Mouse (Mus musculus) intestine, embryonic 16.5 days (tissue): ENCODE data around the gene Tbl3. TPM values are rescaled to one million over a fixed set of nuclear protein-coding genes. Genes with fewer than 3 reads are reported as not detected.

Experiments used
- ATAC-seq: fragments of 200-750 bp; cut with Nextera tagmentation; 2 replicates; pipeline ENCODE4 v1.8.0; 2017; ENCODE audit warnings: moderate TSS enrichment, moderate library complexity
- H3K27ac ChIP-seq: fragments of 300-500 bp; sonication (generic); 2 replicates; pipeline ENCODE4 v1.5.1; 2014; ENCODE audit warnings: mild to moderate bottlenecking, low read length
- H3K27me3 ChIP-seq: fragments of 300-500 bp; sonication (generic); replicated peaks from 2 replicates; pipeline ENCODE4 v1.6.1; 2014; ENCODE audit warnings: low read length, control low read depth, mixed read lengths; ENCODE audit not compliant: control insufficient read depth, insufficient read depth
- H3K36me3 ChIP-seq: fragments of 300-500 bp; sonication (generic); 2 replicates; pipeline ENCODE4 v1.6.1; 2014; ENCODE audit warnings: low read length, control low read depth; ENCODE audit not compliant: control insufficient read depth, insufficient read depth
- H3K4me1 ChIP-seq: fragments of 300-500 bp; sonication (generic); 2 replicates; pipeline ENCODE4 v1.6.1; 2014; ENCODE audit warnings: low read length, control low read depth, mixed read lengths; ENCODE audit not compliant: control insufficient read depth, insufficient read depth
- H3K4me2 ChIP-seq: fragments of 300-500 bp; sonication (generic); 2 replicates; pipeline ENCODE4 v1.6.1; 2014; ENCODE audit warnings: low read depth, low read length, control low read depth
- H3K4me3 ChIP-seq: fragments of 300-500 bp; sonication (generic); 2 replicates; pipeline ENCODE4 v1.5.1; 2014; ENCODE audit warnings: mild to moderate bottlenecking, low read length
- H3K9ac ChIP-seq: fragments of 300-500 bp; sonication (generic); 2 replicates; pipeline ENCODE4 v1.6.1; 2014; ENCODE audit warnings: low read depth, low read length
- H3K9me3 ChIP-seq: fragments of 300-500 bp; sonication (generic); 2 replicates; pipeline ENCODE4 v1.6.1; 2016; ENCODE audit warnings: low read length, control low read depth; ENCODE audit not compliant: control insufficient read depth
- WGBS: fragments of 180-500 bp; shearing (Covaris S2); extraction: QIAGEN DNeasy Blood & Tissue Kit; methylation state at CpG from one replicate; pipeline ENCODE4 v1.1.7; 2014; 5-methylcytosine and 5-hydroxymethylcytosine counted together
- polyA plus RNA-seq: library from polyadenylated mRNA; unstranded; fragments of >200 nt; fragmentation: Nextera tagmentation; extraction: Ambion mirVana; gene quantifications from 2 replicates; pipeline ENCODE4 v1.2.1, GENCODE M21; 2015

The Tbl3 gene
- polyA plus RNA-seq, 1 experiment from 2014 or later: 68.4 TPM

DNA sequence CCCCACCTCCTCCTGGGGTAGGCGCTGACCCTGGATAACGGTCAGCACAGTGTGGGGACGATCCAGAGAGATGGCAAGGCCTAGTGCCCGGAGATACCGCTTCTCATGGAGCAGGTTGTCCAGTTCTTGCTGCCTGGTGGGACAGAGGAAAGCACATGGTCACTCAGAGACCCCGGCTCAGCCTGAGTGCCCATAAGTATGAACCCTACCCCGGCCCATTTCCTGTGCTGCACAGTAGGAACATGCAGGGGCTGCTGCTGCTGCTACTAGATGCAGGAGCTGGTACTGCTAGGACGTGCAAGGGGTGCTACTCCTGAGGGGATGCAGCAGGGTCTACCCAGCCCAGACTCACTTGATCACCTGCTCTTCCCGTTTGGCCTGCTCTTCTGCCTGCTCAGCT lies 6.2 kb downstream of the Tbl3 start:
- 90% methylated on average over 9 of the region's 9 CpGs for WGBS
- no peak overlapping the region for H3K4me3 ChIP-seq
- no peak overlapping the region for H3K9ac ChIP-seq

DNA sequence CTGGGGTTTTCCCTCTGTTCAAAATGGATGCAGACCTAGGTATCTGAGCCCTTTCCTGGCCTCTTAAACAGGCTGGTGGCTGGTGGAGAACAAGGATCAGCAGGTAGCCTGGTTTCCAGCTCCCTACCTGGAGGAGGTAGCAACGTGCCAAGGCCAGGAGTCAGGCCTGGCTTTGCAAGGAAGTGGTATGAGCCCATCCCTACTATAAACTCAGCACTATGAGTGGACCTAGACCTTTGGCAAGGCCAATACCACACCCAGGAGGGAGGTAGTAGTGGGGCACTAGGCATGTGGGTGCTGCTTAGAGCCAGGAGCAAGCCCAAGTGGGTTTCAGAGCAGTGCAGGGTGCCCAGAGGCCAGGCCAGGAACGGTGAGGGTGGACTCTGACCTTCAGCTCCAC lies 8.0 kb downstream of the Tbl3 start:
- peaks cover 24% of the 10 kb centered on the region for H3K36me3 ChIP-seq
- ATAC-seq: peak; percentile 52
- H3K4me2 ChIP-seq: peak overlapping the region; percentile 21
- no peaks in the 10 kb centered on the region for H3K27me3 ChIP-seq
- H3K4me1 ChIP-seq: peaks cover 23% of the 10 kb centered on the region
- WGBS: 52% methylated on average over 2 of the region's 2 CpGs
- peak overlapping the region; percentile 90 for H3K27ac ChIP-seq
- H3K4me3 ChIP-seq: peak overlapping the region; percentile 21; the same call in 1 of the 2 replicates
- H3K9me3 ChIP-seq: no peaks in the 10 kb centered on the region
- H3K9ac ChIP-seq: peak overlapping the region; percentile 55

More for the DNA sequence above, 6.2 kb downstream of the Tbl3 start:
- Histone ChIP-seq H3K27ac (no peak overlapping the region), H3K4me2 (no peak overlapping the region), H3K27me3 (no peaks in the 10 kb centered on the region), H3K36me3 (peaks cover 27% of the 10 kb centered on the region), H3K4me1 (peaks cover 18% of the 10 kb centered on the region), H3K9me3 (no peaks in the 10 kb centered on the region)
- no peak for ATAC-seq

DNA sequence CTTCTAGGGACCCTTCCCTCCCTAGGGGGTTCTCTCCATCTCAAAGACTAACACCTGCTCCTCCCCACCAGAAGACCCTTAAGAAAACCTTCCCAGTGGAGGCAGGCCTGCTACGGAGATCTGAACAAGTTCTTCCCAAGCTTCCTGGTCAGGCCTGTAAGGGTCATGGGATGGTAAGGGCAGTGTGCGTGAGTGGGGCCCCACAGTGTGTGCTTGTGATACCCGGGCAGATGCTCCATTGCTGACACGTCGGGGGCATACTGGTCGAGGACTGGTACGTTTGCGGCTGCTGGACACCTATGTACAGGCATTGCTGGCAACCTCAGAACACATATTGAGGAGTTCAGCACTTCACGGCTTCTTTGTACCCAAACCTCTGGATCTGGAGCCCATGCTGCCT lies 8.7 kb downstream of the Tbl3 start:
- peak overlapping the region; percentile 21 for H3K4me3 ChIP-seq
- WGBS: 64% methylated on average over 9 of the region's 9 CpGs
- H3K9ac ChIP-seq: peak overlapping the region; percentile 38
- peaks cover 17% of the 10 kb centered on the region for H3K36me3 ChIP-seq
- peak overlapping the region; percentile 21 for H3K4me2 ChIP-seq
- no peak for ATAC-seq
- no peaks in the 10 kb centered on the region for H3K9me3 ChIP-seq
- H3K4me1 ChIP-seq: peaks cover 23% of the 10 kb centered on the region
- no peaks in the 10 kb centered on the region for H3K27me3 ChIP-seq
- H3K27ac ChIP-seq: peak overlapping the region; percentile 90

DNA sequence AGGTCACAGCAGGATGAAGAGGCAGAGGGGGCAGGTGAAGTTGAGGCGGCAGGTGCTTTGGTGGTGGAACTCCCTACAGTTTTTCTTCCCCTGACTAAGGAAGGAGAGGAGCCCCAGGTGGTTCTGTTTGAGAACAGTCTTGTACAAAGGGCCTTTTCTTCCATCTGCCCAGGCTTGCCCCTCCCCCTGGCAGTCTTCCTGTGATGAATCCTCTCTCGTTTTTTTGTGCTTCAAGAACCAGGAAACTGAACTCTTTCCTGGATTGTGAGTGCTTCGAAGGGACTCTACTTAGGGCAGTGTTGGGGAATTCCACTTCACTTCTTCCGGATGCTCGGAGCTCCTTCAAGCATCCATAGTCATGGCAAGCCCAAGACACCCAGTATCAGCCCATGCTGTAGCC lies 9.5 kb downstream of the Tbl3 start:
- Histone ChIP-seq H3K4me3 (0 out of 2 replicates have a peak overlapping the region, but pooled peaks have one; percentile 21), H3K36me3 (peaks cover 17% of the 10 kb centered on the region), H3K27ac (peak overlapping the region; percentile 90), H3K9me3 (no peaks in the 10 kb centered on the region), H3K4me2 (peak overlapping the region; percentile 21; the same call in 1 of the 2 replicates), H3K4me1 (peaks cover 23% of the 10 kb centered on the region), H3K27me3 (no peaks in the 10 kb centered on the region), H3K9ac (peak overlapping the region; percentile 38)
- WGBS: 19% methylated on average over 5 of the region's 5 CpGs
- ATAC-seq: peak; percentile 17; the same call in 1 of the 2 replicates

- WGBS: under 1% methylated on average over 73 of the region's 76 CpGs
- peak within 1 kb of the TSS; percentile 84 for H3K4me3 ChIP-seq
- H3K9me3 ChIP-seq: no peaks in the 10 kb centered on the region
- H3K9ac ChIP-seq: peak within 1 kb of the TSS; percentile 90
- H3K4me1 ChIP-seq: peaks cover 23% of the 10 kb centered on the region
- peaks cover 10% of the 10 kb centered on the region for H3K36me3 ChIP-seq
- H3K27me3 ChIP-seq: no peaks in the 10 kb centered on the region
- H3K27ac ChIP-seq: peak within 1 kb of the TSS; percentile 90
- peak within 1 kb of the TSS; percentile 68 for H3K4me2 ChIP-seq
- ATAC-seq: peak; percentile 90
These were observed 11.3 kb downstream of the Tbl3 start, which contains the start of the genes Gfer and Noxo1 for GRCm38 (mm10) chr17:24696011-24696697. TSS of gene Gfer (minus strand) at chr17:24696156. TSS of gene Noxo1 (plus strand) at chr17:24696234.

DNA sequence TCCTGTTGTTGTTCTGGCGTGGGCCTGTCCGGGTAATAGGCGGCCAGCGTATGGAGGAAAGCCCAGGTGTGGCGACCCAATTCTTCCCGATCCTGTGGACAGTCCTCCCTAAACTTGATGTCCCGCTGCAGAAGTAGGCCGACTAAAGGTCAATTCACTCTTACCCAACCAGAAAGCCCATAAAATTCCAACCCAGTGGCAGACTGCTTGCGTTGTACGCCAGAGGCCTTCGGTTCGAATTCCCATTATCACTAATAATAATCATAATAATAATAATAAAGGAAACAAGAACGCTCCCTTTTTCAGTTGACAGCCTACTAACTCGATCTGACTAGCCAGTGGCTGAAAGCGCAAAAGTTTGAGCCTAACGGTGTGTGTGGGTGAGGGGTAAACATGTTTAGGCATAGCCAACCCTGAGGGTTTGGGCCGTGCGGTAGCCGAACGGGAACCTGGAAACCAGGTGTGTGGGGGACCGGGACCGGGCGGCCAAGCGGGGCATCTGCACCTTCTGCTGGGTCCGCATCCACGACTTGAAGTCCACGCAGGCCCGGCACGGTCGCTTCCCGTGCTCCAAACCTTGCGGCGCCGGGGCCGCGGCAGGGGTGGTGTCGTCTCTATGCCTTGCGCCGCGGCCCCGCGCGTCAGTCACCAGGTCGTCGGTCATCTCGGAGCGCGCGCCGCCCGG lies 12.0 kb downstream of the Tbl3 start:
- Histone ChIP-seq H3K9me3 (no peaks in the 10 kb centered on the region), H3K4me3 (peak overlapping the region; percentile 84), H3K9ac (peak overlapping the region; percentile 90), H3K36me3 (peaks cover 8% of the 10 kb centered on the region; the same call in 1 of the 2 replicates), H3K27ac (peak overlapping the region; percentile 90), H3K4me2 (peak overlapping the region; percentile 68), H3K27me3 (peaks cover 2% of the 10 kb centered on the region), H3K4me1 (peaks cover 23% of the 10 kb centered on the region)
- ATAC-seq: peak; percentile 14
- WGBS: 5% methylated on average over 49 of the region's 51 CpGs

DNA sequence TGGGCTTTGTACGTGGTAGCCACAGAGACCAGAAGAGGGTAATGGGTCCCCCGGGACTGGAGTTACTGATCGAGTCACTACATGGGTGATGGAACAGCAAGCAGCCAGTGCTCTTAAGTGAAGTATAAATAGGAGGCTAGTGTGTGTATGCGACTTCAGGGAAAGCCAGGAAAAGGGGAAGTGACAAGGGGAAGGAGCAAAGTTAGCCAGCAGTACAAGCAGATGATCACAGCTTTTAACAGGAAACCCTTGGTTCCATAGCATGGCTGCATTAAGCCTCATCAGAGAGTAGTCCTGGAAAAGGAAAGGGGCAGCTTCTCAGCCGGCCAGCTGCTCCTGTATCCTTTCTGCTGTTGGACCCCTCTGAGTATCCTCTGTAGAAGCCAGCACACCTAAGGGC lies 15.1 kb downstream of the Tbl3 start:
- no peak overlapping the region for H3K4me3 ChIP-seq
- peaks cover 5% of the 10 kb centered on the region; the same call in 1 of the 2 replicates for H3K36me3 ChIP-seq
- H3K9ac ChIP-seq: no peak overlapping the region
- peaks cover 25% of the 10 kb centered on the region for H3K4me1 ChIP-seq
- 87% methylated on average over 5 of the region's 5 CpGs for WGBS
- no peak overlapping the region for H3K27ac ChIP-seq
- no peak overlapping the region for H3K4me2 ChIP-seq
- no peak for ATAC-seq
- H3K9me3 ChIP-seq: no peaks in the 10 kb centered on the region
- H3K27me3 ChIP-seq: peaks cover 30% of the 10 kb centered on the region

- peak within 1 kb of the TSS; percentile 53 for H3K9ac ChIP-seq
- H3K9me3 ChIP-seq: no peaks in the 10 kb centered on the region
- peaks cover 12% of the 10 kb centered on the region for H3K4me1 ChIP-seq
- H3K36me3 ChIP-seq: peaks cover 5% of the 10 kb centered on the region; the same call in 1 of the 2 replicates
- H3K4me3 ChIP-seq: peak within 1 kb of the TSS; percentile 50
- no peak for ATAC-seq
- H3K27ac ChIP-seq: no peak within 1 kb of the TSS
- H3K4me2 ChIP-seq: peak within 1 kb of the TSS; percentile 81
- H3K27me3 ChIP-seq: peaks cover 33% of the 10 kb centered on the region
- WGBS: 2% methylated on average over 55 of the region's 55 CpGs
These were observed 18.0 kb downstream of the Tbl3 start, which contains the start of gene Syngr3 for GRCm38 (mm10) chr17:24689251-24690081. TSS of gene Syngr3 (minus strand) at chr17:24689955.
